7 mouse cellular contexts compared by ENCODE assay signal in genomic region chr3:137864124-137864987, GRCm38 (mm10). TPM values are rescaled to one million over a fixed set of nuclear protein-coding genes. Genes with fewer than 3 reads are reported as not detected.
DNase-seq lines count a peak whose midpoint lies in the region; ATAC-seq and TF ChIP-seq lines count a peak whose summit lies in the region.

Gene H2afz, plus strand, starts transcription at chr3:137864487.

- TF ChIP-seq CTCF in kidney, adult 2 months (conservative IDR thresholded peaks at IDR 0.05; ENCODE audit: insufficient read depth, insufficient read length, low read depth, low read length) = no peak
- no peak for TF ChIP-seq CTCF in spleen, adult 2 months (IDR thresholded peaks at IDR 0.05; ENCODE audit: extremely low read depth, insufficient read depth, insufficient read length, insufficient replicate concordance)

- peak; percentile 91 for ATAC-seq in embryonic facial prominence, embryonic 12.5 days (ENCODE audit: insufficient number of reproducible peaks, insufficient read depth, low FRiP score, low TSS enrichment)
- ATAC-seq in limb, embryonic 12.5 days (ENCODE audit: insufficient number of reproducible peaks, insufficient read depth, low FRiP score, low TSS enrichment, low read depth) = peak; percentile 91
- ATAC-seq in midbrain, embryonic 15.5 days (replicated peaks) = peak; percentile 95

- H3K4me2 ChIP-seq in embryonic facial prominence, embryonic 12.5 days (replicated peaks) = peak within 1 kb of the TSS; percentile 53
- peak within 1 kb of the TSS; percentile 60 for H3K4me2 ChIP-seq in limb, embryonic 12.5 days
- peak within 1 kb of the TSS; percentile 59 for H3K4me2 ChIP-seq in midbrain, embryonic 15.5 days

- no peaks in the 10 kb centered on the region for H3K9me3 ChIP-seq in embryonic facial prominence, embryonic 12.5 days
- H3K9me3 ChIP-seq in limb, embryonic 12.5 days = no peaks in the 10 kb centered on the region
- H3K9me3 ChIP-seq in midbrain, embryonic 15.5 days = no peaks in the 10 kb centered on the region

- H3K4me3 ChIP-seq in embryonic facial prominence, embryonic 12.5 days = peak within 1 kb of the TSS; percentile 85
- peak within 1 kb of the TSS; percentile 92 for H3K4me3 ChIP-seq in kidney, adult 2 months (ENCODE audit: insufficient read depth, low read depth, low read length)
- H3K4me3 ChIP-seq in limb, embryonic 12.5 days (replicated peaks) = peak within 1 kb of the TSS; percentile 86
- H3K4me3 ChIP-seq in midbrain, embryonic 15.5 days = peak within 1 kb of the TSS; percentile 89
- H3K4me3 ChIP-seq in spleen, adult 2 months (ENCODE audit: extremely low read depth, insufficient read depth, insufficient read length) = peak within 1 kb of the TSS; percentile 77

- H3K4me1 ChIP-seq in embryonic facial prominence, embryonic 12.5 days = peaks cover 12% of the 10 kb centered on the region; the same call in 1 of the 2 replicates
- no peaks in the 10 kb centered on the region; the same call in 1 of the 2 replicates for H3K4me1 ChIP-seq in kidney, adult 2 months (ENCODE audit: control insufficient read depth, insufficient read depth, low read length)
- H3K4me1 ChIP-seq in limb, embryonic 12.5 days (replicated peaks) = peaks cover 14% of the 10 kb centered on the region
- H3K4me1 ChIP-seq in midbrain, embryonic 15.5 days = peaks cover 23% of the 10 kb centered on the region
- H3K4me1 ChIP-seq in spleen, adult 2 months (ENCODE audit: control insufficient read depth, insufficient read depth, insufficient read length) = peaks cover 6% of the 10 kb centered on the region

- TF ChIP-seq POLR2A in kidney, adult 2 months (IDR thresholded peaks at IDR 0.05; ENCODE audit: low read depth, low read length) = peak; percentile 81
- TF ChIP-seq POLR2A in spleen, adult 2 months (IDR thresholded peaks at IDR 0.05; ENCODE audit: low read depth, low read length) = peak; percentile 59

- peak within 1 kb of the TSS; percentile 96 for H3K9ac ChIP-seq in embryonic facial prominence, embryonic 12.5 days
- peak within 1 kb of the TSS; percentile 97 for H3K9ac ChIP-seq in limb, embryonic 12.5 days (replicated peaks)
- peak within 1 kb of the TSS; percentile 92 for H3K9ac ChIP-seq in midbrain, embryonic 15.5 days

- no peaks in the 10 kb centered on the region for H3K36me3 ChIP-seq in embryonic facial prominence, embryonic 12.5 days
- H3K36me3 ChIP-seq in kidney, adult 2 months (ENCODE audit: control insufficient read depth, insufficient read depth, low read length) = no peaks in the 10 kb centered on the region
- peaks cover 9% of the 10 kb centered on the region; the same call in 1 of the 2 replicates for H3K36me3 ChIP-seq in limb, embryonic 12.5 days
- 0 out of 2 replicates have a peak, but pooled peaks cover 3% of the 10 kb centered on the region for H3K36me3 ChIP-seq in midbrain, embryonic 15.5 days (replicated peaks)
- 0 out of 2 replicates have a peak, but pooled peaks cover 2% of the 10 kb centered on the region for H3K36me3 ChIP-seq in spleen, adult 2 months (ENCODE audit: control insufficient read depth, insufficient read depth, low read length)

- H3K27me3 ChIP-seq in embryonic facial prominence, embryonic 12.5 days = no peaks in the 10 kb centered on the region
- H3K27me3 ChIP-seq in kidney, adult 2 months (replicated peaks; ENCODE audit: control insufficient read depth, insufficient read depth, low read length) = no peaks in the 10 kb centered on the region
- H3K27me3 ChIP-seq in limb, embryonic 12.5 days = no peaks in the 10 kb centered on the region
- H3K27me3 ChIP-seq in midbrain, embryonic 15.5 days (replicated peaks) = no peaks in the 10 kb centered on the region
- H3K27me3 ChIP-seq in spleen, adult 2 months (ENCODE audit: control insufficient read depth, insufficient read depth, low read length) = no peaks in the 10 kb centered on the region

- peak; percentile 99 for DNase-seq in adrenal gland, postnatal 25 days
- DNase-seq in heart, adult 18-20 months = peak; percentile 98 to 99
- DNase-seq in kidney, adult 2 months = peak; percentile 99
- DNase-seq in spleen, adult 2 months (ENCODE audit: low read depth in 1 of 2, low spot score in 2 of 2) = peak; percentile 91 to 98

- peak within 1 kb of the TSS; percentile 99 for H3K27ac ChIP-seq in embryonic facial prominence, embryonic 12.5 days
- H3K27ac ChIP-seq in kidney, adult 2 months (ENCODE audit: insufficient read depth, low read depth, low read length) = peak within 1 kb of the TSS; percentile 93
- peak within 1 kb of the TSS; percentile 99 for H3K27ac ChIP-seq in limb, embryonic 12.5 days
- H3K27ac ChIP-seq in midbrain, embryonic 15.5 days = peak within 1 kb of the TSS; percentile 97
- H3K27ac ChIP-seq in spleen, adult 2 months (ENCODE audit: insufficient read depth, low read length) = peak within 1 kb of the TSS; percentile 95

- under 1% methylated on average over 100 of the region's 115 CpGs for WGBS in embryonic facial prominence, embryonic 12.5 days
- WGBS in kidney, adult 2 months = 4% methylated on average over 102 of the region's 115 CpGs
- under 1% methylated on average over 92 of the region's 115 CpGs for WGBS in limb, embryonic 12.5 days
- under 1% methylated on average over 87 of the region's 115 CpGs for WGBS in midbrain, embryonic 15.5 days
- WGBS in spleen, adult 2 months = 1% methylated on average over 83 of the region's 115 CpGs

RNA-seq across cellular contexts. Expression of gene H2afz, which starts in this region (rescaled TPM):
- total RNA-seq in adrenal gland, postnatal 25 days (2021) = 170 and 200 TPM in 2 replicates
- 2,399 and 2,450 TPM in 2 replicates for polyA plus RNA-seq in embryonic facial prominence, embryonic 12.5 days (2016; fragmentation: Nextera tagmentation; extraction: Ambion mirVana)
- total RNA-seq in heart, adult 18-20 months (2021) = 10 to 100 TPM; 61.7 to 65.4 TPM
- polyA plus RNA-seq in kidney, adult 2 months (2012; rRNA removed) = 365 and 439 TPM in 2 replicates
- 2,591 and 2,901 TPM in 2 replicates for polyA plus RNA-seq in limb, embryonic 12.5 days (2016; fragmentation: Nextera tagmentation; extraction: Ambion mirVana)
- polyA plus RNA-seq in midbrain, embryonic 15.5 days (2015; fragmentation: Nextera tagmentation; extraction: Ambion mirVana) = 694 and 721 TPM in 2 replicates
- 452 and 708 TPM in 2 replicates for polyA plus RNA-seq in spleen, adult 2 months (2012; rRNA removed)

Comparison
In these comparisons a context has a peak if more than half of its experiments do, and no peak if none do; other contexts are left out.
1. Peak in every context shown above with its lines: DNase-seq, ATAC-seq, H3K4me3 ChIP-seq and H3K27ac ChIP-seq.